Mouse (Mus musculus): ENCODE data around the gene Ulk4.

The Ulk4 gene

GRCm38 (mm10) chr9:121084191-121084590 is 192.8 kb downstream of the Ulk4 start:
- TF ChIP-seq GATA4 (IDR thresholded peaks at IDR 0.05; ENCODE audit: insufficient replicate concordance, low read length), result no peak

GRCm38 (mm10) chr9:121080834-121081233 is 196.2 kb downstream of the Ulk4 start:
- no peak for TF ChIP-seq GATA4 (IDR thresholded peaks at IDR 0.05; ENCODE audit: insufficient replicate concordance, low read length)

DNA sequence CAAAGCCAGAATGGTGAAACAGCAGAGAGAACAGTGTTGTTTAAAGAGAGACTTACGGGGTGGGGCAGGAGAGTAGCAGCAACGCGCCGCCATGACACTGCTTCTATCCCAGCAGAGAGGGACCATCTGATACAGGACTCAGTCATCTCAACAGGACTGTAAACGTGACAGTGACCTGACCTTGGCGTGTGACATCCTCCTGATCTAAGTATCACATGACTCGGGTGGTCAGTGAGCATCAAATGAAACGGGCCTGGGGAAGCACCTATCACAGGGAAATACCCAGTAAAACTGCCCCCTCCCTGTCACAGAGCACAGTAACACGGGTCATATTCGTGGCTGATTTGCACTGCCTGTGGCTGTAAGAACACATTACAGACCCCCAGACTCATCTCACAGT is 196.6 kb downstream of the Ulk4 start:
- TF ChIP-seq GATA4 (IDR thresholded peaks at IDR 0.05; ENCODE audit: insufficient replicate concordance, low read length), result no peak

GRCm38 (mm10) chr9:121079388-121080088 is 197.5 kb downstream of the Ulk4 start:
- TF ChIP-seq GATA4 (IDR thresholded peaks at IDR 0.05; ENCODE audit: insufficient replicate concordance, low read length), result no peak

- no peak for TF ChIP-seq GATA4 (IDR thresholded peaks at IDR 0.05; ENCODE audit: insufficient replicate concordance, low read length)
These were observed 200.7 kb downstream of the Ulk4 start for GRCm38 (mm10) chr9:121076291-121076690.

DNA sequence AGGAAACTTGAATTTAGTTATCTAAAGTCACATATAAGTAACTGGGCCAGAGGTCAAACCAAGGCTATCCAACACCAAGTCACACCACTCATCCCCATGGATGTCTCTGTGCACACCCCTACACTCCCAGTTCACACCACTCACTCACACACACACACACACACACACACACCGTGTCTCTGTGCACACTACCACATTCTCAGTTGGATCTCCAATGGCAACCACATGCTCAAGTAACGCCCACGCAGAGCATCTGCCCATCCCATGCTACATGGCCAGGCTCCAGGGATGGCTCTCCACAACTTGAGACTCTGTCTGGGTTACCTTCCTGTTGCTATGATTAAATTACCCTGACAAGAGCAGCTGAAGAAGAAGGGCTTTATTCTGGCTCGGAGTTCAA is 201.8 kb downstream of the Ulk4 start:
- TF ChIP-seq GATA4 (IDR thresholded peaks at IDR 0.05; ENCODE audit: insufficient replicate concordance, low read length), result no peak

- no peak for TF ChIP-seq GATA4 (IDR thresholded peaks at IDR 0.05; ENCODE audit: insufficient replicate concordance, low read length)
These were observed 202.3 kb downstream of the Ulk4 start for GRCm38 (mm10) chr9:121074726-121075125.

DNA sequence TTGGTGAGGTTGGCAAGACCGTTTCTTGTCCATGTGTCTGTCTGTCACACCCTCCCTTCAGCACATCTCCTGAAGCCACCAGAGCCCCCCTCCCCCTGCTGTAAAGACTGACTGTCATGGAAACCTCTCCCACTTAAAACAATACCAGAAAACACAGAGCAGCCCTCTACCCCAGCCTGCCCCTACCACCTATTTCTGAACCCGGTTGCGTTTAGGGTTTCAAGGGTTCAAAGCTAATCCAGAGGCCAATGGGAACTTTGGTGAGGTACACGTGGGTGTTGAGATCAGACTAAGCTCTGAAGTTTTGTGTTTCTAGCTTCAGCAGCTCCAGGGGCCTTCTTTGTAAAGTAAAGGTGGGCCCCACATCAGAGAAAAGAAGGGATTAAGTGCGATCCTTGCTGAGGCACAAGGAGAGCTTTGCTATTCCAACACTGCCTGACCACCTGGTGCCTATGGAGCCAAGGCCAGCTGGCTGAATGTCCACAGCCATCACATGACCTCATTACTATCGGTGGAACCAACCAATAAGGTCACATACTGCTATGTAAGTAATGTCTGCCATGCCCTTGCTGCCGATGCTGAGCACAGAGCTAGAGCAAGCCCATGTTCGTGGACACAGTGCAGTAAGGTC is 204.8 kb downstream of the Ulk4 start:
- TF ChIP-seq GATA4 (IDR thresholded peaks at IDR 0.05; ENCODE audit: insufficient replicate concordance, low read length), result no peak

DNA sequence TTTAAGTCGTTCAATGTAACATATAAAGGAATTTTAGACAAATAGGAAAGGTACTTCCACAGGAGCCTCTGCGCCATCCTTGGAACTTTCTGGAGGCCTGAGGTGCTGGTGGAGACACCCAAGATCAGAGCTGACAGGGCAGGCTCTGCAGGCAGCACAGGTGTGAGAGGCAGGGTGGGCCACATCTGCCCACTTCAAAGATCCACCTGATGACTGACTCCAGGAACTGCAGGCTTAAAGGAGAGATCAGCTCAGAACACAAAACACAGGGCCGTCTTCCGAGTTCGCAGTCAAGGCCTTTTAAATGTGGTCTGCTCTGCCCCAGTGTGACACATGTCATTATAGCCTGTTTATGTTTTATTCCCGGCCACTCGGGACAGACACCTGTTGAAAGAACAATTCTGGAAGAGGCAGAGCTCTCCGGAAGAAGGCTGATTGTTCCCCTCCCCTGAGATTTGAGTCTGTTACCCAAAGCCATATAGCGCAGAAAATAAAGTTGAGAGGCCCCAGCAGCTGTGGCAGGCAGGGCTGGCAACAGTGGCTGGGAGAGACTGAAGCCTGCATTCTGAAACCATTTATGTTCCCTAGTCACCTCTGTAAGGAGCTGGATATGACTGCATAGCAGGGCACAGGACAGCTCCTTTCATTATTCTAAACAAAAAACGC is 205.4 kb downstream of the Ulk4 start:
- no peak for TF ChIP-seq GATA4 (IDR thresholded peaks at IDR 0.05; ENCODE audit: insufficient replicate concordance, low read length)

GRCm38 (mm10) chr9:121071050-121071449 is 205.9 kb downstream of the Ulk4 start:
- no peak for TF ChIP-seq GATA4 (IDR thresholded peaks at IDR 0.05; ENCODE audit: insufficient replicate concordance, low read length)

DNA sequence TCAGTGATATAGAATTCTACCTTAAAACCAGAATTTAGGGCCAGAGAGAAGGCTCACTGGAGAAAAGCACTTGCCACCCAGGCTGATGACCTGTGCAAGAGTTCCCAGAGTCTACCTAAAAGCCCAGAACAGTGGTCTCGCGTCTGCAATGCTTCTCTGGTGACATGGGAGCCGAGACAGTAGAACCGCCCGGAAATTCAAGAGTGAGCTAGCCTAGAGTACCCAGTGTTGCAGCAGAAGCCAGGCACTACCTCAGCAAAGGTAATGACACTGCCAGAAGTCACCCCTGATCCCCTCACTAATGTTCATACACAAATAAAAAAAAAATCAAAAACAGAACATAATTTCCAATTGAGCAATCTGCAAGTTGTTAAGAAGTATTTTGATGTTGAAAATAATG is 208.9 kb downstream of the Ulk4 start:
- TF ChIP-seq GATA4 (IDR thresholded peaks at IDR 0.05; ENCODE audit: insufficient replicate concordance, low read length), result no peak

DNA sequence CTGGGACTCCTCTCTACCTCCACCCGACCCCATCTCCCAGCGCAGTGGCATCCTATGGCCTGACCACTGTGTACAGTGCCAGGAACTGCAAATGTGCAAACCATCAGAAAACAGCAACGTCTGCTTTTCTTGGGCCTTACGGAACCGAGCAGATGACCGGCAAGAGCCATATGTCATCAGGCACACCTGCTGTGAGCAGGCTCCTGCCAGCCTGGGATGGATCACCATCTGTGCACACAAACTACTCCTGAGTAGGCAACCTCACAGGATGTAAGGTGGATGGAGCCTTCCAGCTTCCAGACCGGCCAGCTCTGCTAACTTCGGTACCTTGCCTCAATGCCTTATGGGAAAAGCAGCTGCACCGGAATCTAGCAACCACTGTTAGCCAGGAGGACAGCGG is 210.0 kb downstream of the Ulk4 start:
- no peak for TF ChIP-seq GATA4 (IDR thresholded peaks at IDR 0.05; ENCODE audit: insufficient replicate concordance, low read length)

GRCm38 (mm10) chr9:121065383-121065978 is 211.5 kb downstream of the Ulk4 start:
- no peak for TF ChIP-seq GATA4 (IDR thresholded peaks at IDR 0.05; ENCODE audit: insufficient replicate concordance, low read length)

DNA sequence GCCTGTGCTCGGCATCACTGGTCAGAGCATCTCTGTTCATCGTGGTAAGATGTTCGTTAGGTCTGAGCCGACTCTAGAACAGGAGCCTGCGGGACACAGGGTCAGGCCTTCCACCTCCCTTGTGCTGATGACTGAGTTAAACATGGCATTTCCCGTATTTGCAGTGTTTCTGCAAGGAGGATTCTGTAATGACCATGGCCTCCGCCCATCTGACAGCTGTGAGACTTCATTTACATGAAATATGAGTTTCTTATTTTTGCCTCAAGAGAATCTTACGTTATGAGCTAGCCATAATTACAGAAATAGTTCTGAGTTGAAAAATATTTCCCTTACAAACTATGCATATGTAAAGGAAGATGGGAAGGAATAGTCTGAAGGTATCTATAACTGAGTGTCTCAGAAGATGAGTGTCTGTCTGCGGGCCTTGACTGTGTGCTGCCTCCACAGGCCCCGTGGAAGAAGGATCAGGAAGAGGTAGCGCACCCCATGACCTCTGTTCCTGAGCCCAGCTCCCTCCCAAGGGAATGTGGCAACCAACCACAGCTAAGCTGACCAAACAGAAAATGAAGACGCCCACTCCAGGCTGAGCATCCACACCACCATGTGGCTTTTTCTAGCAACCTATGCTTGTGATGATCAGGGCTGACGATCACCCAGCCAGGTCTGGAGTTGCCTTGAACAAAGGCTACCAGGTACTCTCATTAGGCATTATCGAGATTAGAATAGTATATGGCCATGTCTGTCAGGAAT is 212.2 kb downstream of the Ulk4 start:
- TF ChIP-seq GATA4 (IDR thresholded peaks at IDR 0.05; ENCODE audit: insufficient replicate concordance, low read length), result no peak

GRCm38 (mm10) chr9:121062671-121063070 is 214.3 kb downstream of the Ulk4 start:
- TF ChIP-seq GATA4 (IDR thresholded peaks at IDR 0.05; ENCODE audit: insufficient replicate concordance, low read length), result no peak
